In genomic region chr6:114428831-114429230, GRCm38 (mm10) we compare ENCODE assay signal across 12 mouse cellular contexts. TPM values are rescaled to one million over a fixed set of nuclear protein-coding genes. Genes with fewer than 3 reads are reported as not detected.
DNase-seq lines count a peak whose midpoint lies in the region; ATAC-seq and TF ChIP-seq lines count a peak whose summit lies in the region.
"Had no signal": no experiment of that assay in that cellular context is flagged by ENCODE, and none has a peak within 500 bp of the region (broad histone marks: within the 10 kb centered on the region; RNA-seq: fewer than 3 reads in every experiment).

No protein-coding gene starts in this region.

- H3K4me2 ChIP-seq in hindbrain, embryonic 15.5 days: no peak overlapping the region
- no peak overlapping the region for H3K4me2 ChIP-seq in hindbrain, embryonic 12.5 days (replicated peaks)
- H3K4me2 ChIP-seq in hindbrain, postnatal 0 days (ENCODE audit: low read depth, low read length): no peak overlapping the region
- H3K4me2 ChIP-seq: embryonic facial prominence, embryonic 13.5 days had no signal

- H3K4me3 ChIP-seq in hindbrain, embryonic 15.5 days: no peak overlapping the region
- H3K4me3 ChIP-seq in hindbrain, embryonic 12.5 days: no peak overlapping the region
- no peak overlapping the region for H3K4me3 ChIP-seq in hindbrain, postnatal 0 days (ENCODE audit: low read length)
- H3K4me3 ChIP-seq: embryonic facial prominence, embryonic 13.5 days; midbrain, embryonic 10.5 days had no signal

- no peak overlapping the region for H3K27ac ChIP-seq in hindbrain, embryonic 15.5 days (replicated peaks)
- H3K27ac ChIP-seq in hindbrain, embryonic 12.5 days: no peak overlapping the region
- no peak overlapping the region for H3K27ac ChIP-seq in hindbrain, postnatal 0 days
- H3K27ac ChIP-seq: embryonic facial prominence, embryonic 13.5 days; midbrain, embryonic 10.5 days had no signal

- H3K4me1 ChIP-seq in hindbrain, embryonic 15.5 days (replicated peaks): peaks cover 22% of the 10 kb centered on the region
- peaks cover 18% of the 10 kb centered on the region for H3K4me1 ChIP-seq in hindbrain, embryonic 12.5 days
- peaks cover 6% of the 10 kb centered on the region; the same call in 1 of the 2 replicates for H3K4me1 ChIP-seq in hindbrain, postnatal 0 days (ENCODE audit: insufficient read depth, low read length)

- no peaks in the 10 kb centered on the region for H3K27me3 ChIP-seq in hindbrain, embryonic 15.5 days
- no peaks in the 10 kb centered on the region for H3K27me3 ChIP-seq in hindbrain, embryonic 12.5 days
- H3K27me3 ChIP-seq in hindbrain, postnatal 0 days (ENCODE audit: insufficient read depth, low read length): no peaks in the 10 kb centered on the region

- H3K9me3 ChIP-seq in hindbrain, embryonic 15.5 days: no peaks in the 10 kb centered on the region
- H3K9me3 ChIP-seq in hindbrain, embryonic 12.5 days (replicated peaks): no peaks in the 10 kb centered on the region
- no peaks in the 10 kb centered on the region for H3K9me3 ChIP-seq in hindbrain, postnatal 0 days (ENCODE audit: low read length)
- H3K9me3 ChIP-seq: embryonic facial prominence, embryonic 13.5 days; midbrain, embryonic 10.5 days had no signal

- peak; percentile 26 for DNase-seq in hindbrain, postnatal 0 days (ENCODE audit: low spot score)
- DNase-seq in kidney, adult 9 months: peak; percentile 51
- DNase-seq in kidney, postnatal 4 days: peak; percentile 31 to 50
- DNase-seq in heart, adult 18-20 months: no peak
- no peak for DNase-seq in yolk sac, embryonic 10.5 days (ENCODE audit: low spot score)
- DNase-seq: adrenal gland, adult 8-10 months; cerebellum, adult 2 months had no signal

- TF ChIP-seq CTCF in hindbrain, postnatal 0 days (IDR thresholded peaks at IDR 0.05; ENCODE audit: low read depth): no peak

- WGBS in hindbrain, embryonic 15.5 days: 36% methylated on average over 16 of the region's 16 CpGs
- 49% methylated on average over 16 of the region's 16 CpGs for WGBS in hindbrain, embryonic 12.5 days
- WGBS in hindbrain, postnatal 0 days: 53% methylated on average over 16 of the region's 16 CpGs

- 0 out of 2 replicates have a peak, but pooled peaks have one; percentile 59 for ATAC-seq in hindbrain, embryonic 15.5 days (ENCODE audit: low FRiP score, low read depth)
- ATAC-seq in hindbrain, embryonic 12.5 days (ENCODE audit: low FRiP score): no peak; the same call in 1 of the 2 replicates
- peak; percentile 54 for ATAC-seq in hindbrain, postnatal 0 days

- no peaks in the 10 kb centered on the region for H3K36me3 ChIP-seq in hindbrain, embryonic 15.5 days
- no peaks in the 10 kb centered on the region for H3K36me3 ChIP-seq in hindbrain, embryonic 12.5 days
- no peaks in the 10 kb centered on the region for H3K36me3 ChIP-seq in hindbrain, postnatal 0 days (ENCODE audit: insufficient read depth, low read length)
- H3K36me3 ChIP-seq: embryonic facial prominence, embryonic 13.5 days; midbrain, embryonic 10.5 days had no signal

- H3K9ac ChIP-seq in hindbrain, embryonic 15.5 days: no peak overlapping the region
- no peak overlapping the region for H3K9ac ChIP-seq in hindbrain, embryonic 12.5 days
- H3K9ac ChIP-seq in hindbrain, postnatal 0 days (replicated peaks; ENCODE audit: low read length): no peak overlapping the region
- H3K9ac ChIP-seq: embryonic facial prominence, embryonic 13.5 days had no signal

RNA-seq across cellular contexts. Expression of gene Hrh1, which starts 31.1 kb away (rescaled TPM):
- 1.0 and 1.4 TPM in 2 replicates for polyA plus RNA-seq in hindbrain, embryonic 15.5 days (2015; fragmentation: Nextera tagmentation; extraction: Ambion mirVana)
- polyA plus RNA-seq in hindbrain, embryonic 12.5 days (2016; fragmentation: Nextera tagmentation; extraction: Ambion mirVana): 0.50 and 0.64 TPM in 2 replicates
- 2.4 and 5.3 TPM in 2 replicates for total RNA-seq in hindbrain, postnatal 0 days (2014; rRNA removed)
- 1.6 and 1.9 TPM in 2 replicates for polyA plus RNA-seq in hindbrain, postnatal 0 days (2015; fragmentation: Nextera tagmentation; extraction: Ambion mirVana)
- under 1 TPM; 0.49 to 0.67 TPM for total RNA-seq in heart, adult 18-20 months (2021)
- polyA plus RNA-seq: embryonic facial prominence, embryonic 13.5 days; liver, embryonic 16.5 days had no signal

Comparison
In these comparisons a context has a peak if more than half of its experiments do, and no peak if none do; other contexts are left out.
1. DNase-seq: peak in hindbrain, postnatal 0 days (single experiment), kidney, adult 9 months (single experiment) and kidney, postnatal 4 days (2 of 2); none in heart, adult 18-20 months (0 of 2) and yolk sac, embryonic 10.5 days (single experiment).